ENCODE assay signal across 22 mouse cellular contexts in genomic region chr8:88588205-88588889, GRCm38 (mm10). TPM values are rescaled to one million over a fixed set of nuclear protein-coding genes. Genes with fewer than 3 reads are reported as not detected.
DNase-seq lines count a peak whose midpoint lies in the region; ATAC-seq and TF ChIP-seq lines count a peak whose summit lies in the region.
"Had no signal": no experiment of that assay in that cellular context is flagged by ENCODE, and none has a peak within 500 bp of the region (broad histone marks: within the 10 kb centered on the region; RNA-seq: fewer than 3 reads in every experiment).

No protein-coding gene starts in this region.

- H3K4me1 ChIP-seq in kidney, embryonic 15.5 days: peaks cover 24% of the 10 kb centered on the region
- H3K4me1 ChIP-seq in kidney, adult 2 months (ENCODE audit: control insufficient read depth, insufficient read depth, low read length): no peaks in the 10 kb centered on the region
- H3K4me1 ChIP-seq in kidney, postnatal 0 days (replicated peaks; ENCODE audit: insufficient read depth, low read length): no peaks in the 10 kb centered on the region
- H3K4me1 ChIP-seq: embryonic facial prominence, embryonic 13.5 days; embryonic facial prominence, embryonic 15.5 days; forebrain, embryonic 10.5 days; forebrain, embryonic 12.5 days had no signal

- H3K4me2 ChIP-seq in kidney, embryonic 15.5 days: no peak overlapping the region
- H3K4me2 ChIP-seq in kidney, postnatal 0 days (ENCODE audit: low read length): 0 out of 2 replicates have a peak overlapping the region, but pooled peaks have one; percentile 5
- H3K4me2 ChIP-seq: embryonic facial prominence, embryonic 13.5 days; embryonic facial prominence, embryonic 15.5 days; forebrain, embryonic 12.5 days had no signal

- H3K27ac ChIP-seq in kidney, embryonic 15.5 days: peak overlapping the region; percentile 66
- H3K27ac ChIP-seq in kidney, adult 2 months (ENCODE audit: insufficient read depth, low read depth, low read length): no peak overlapping the region
- peak overlapping the region; percentile 76 for H3K27ac ChIP-seq in kidney, postnatal 0 days
- H3K27ac ChIP-seq: embryonic facial prominence, embryonic 13.5 days; embryonic facial prominence, embryonic 15.5 days; forebrain, embryonic 12.5 days had no signal

- TF ChIP-seq POLR2A in kidney, adult 2 months (IDR thresholded peaks at IDR 0.05; ENCODE audit: low read depth, low read length): no peak

- ATAC-seq in kidney, embryonic 15.5 days (replicated peaks; ENCODE audit: low FRiP score): peak; percentile 68
- ATAC-seq in kidney, postnatal 0 days (replicated peaks; ENCODE audit: low FRiP score, low read depth): peak; percentile 75
- ATAC-seq in megakaryocyte, adult 5-6 weeks (ENCODE audit: poor library complexity, severe bottlenecking): no peak
- ATAC-seq: forebrain, embryonic 14.5 days; forebrain, embryonic 16.5 days had no signal

- no peak overlapping the region for H3K4me3 ChIP-seq in kidney, embryonic 15.5 days (replicated peaks)
- no peak overlapping the region for H3K4me3 ChIP-seq in kidney, adult 2 months (ENCODE audit: insufficient read depth, low read depth, low read length)
- no peak overlapping the region for H3K4me3 ChIP-seq in kidney, postnatal 0 days (replicated peaks; ENCODE audit: low read depth, low read length)
- H3K4me3 ChIP-seq: embryonic facial prominence, embryonic 13.5 days; embryonic facial prominence, embryonic 15.5 days; erythroblast, embryonic 14.5 days; forebrain, embryonic 10.5 days; forebrain, embryonic 12.5 days had no signal

- no peaks in the 10 kb centered on the region for H3K27me3 ChIP-seq in kidney, embryonic 15.5 days
- no peaks in the 10 kb centered on the region for H3K27me3 ChIP-seq in kidney, adult 2 months (replicated peaks; ENCODE audit: control insufficient read depth, insufficient read depth, low read length)
- no peaks in the 10 kb centered on the region for H3K27me3 ChIP-seq in kidney, postnatal 0 days (ENCODE audit: insufficient read depth, low read length)
- H3K27me3 ChIP-seq: embryonic facial prominence, embryonic 13.5 days; embryonic facial prominence, embryonic 15.5 days; forebrain, embryonic 12.5 days had no signal

- whole genome bisulfite sequencing in kidney, embryonic 15.5 days: 82% methylated on average over 8 of the region's 8 CpGs
- WGBS in kidney, adult 2 months: 63% methylated on average over 8 of the region's 8 CpGs
- WGBS in kidney, postnatal 0 days: 71% methylated on average over 8 of the region's 8 CpGs

- H3K9me3 ChIP-seq in kidney, embryonic 15.5 days (replicated peaks): no peaks in the 10 kb centered on the region
- no peaks in the 10 kb centered on the region for H3K9me3 ChIP-seq in kidney, postnatal 0 days (replicated peaks; ENCODE audit: low read length)
- H3K9me3 ChIP-seq: embryonic facial prominence, embryonic 13.5 days; embryonic facial prominence, embryonic 15.5 days; forebrain, embryonic 10.5 days; forebrain, embryonic 12.5 days had no signal

- TF ChIP-seq CTCF in kidney, adult 2 months (conservative IDR thresholded peaks at IDR 0.05; ENCODE audit: insufficient read depth, insufficient read length, low read depth, low read length): no peak
- TF ChIP-seq CTCF in kidney, postnatal 0 days (IDR thresholded peaks at IDR 0.05; ENCODE audit: low read depth): no peak

- H3K9ac ChIP-seq in kidney, embryonic 15.5 days: no peak overlapping the region
- no peak overlapping the region for H3K9ac ChIP-seq in kidney, postnatal 0 days (ENCODE audit: low read depth, low read length)
- H3K9ac ChIP-seq: embryonic facial prominence, embryonic 13.5 days; embryonic facial prominence, embryonic 15.5 days; forebrain, embryonic 12.5 days had no signal

- DNase-seq in kidney, adult 2 months: no peak
- no peak for DNase-seq in kidney, postnatal 0 days (ENCODE audit: low spot score)
- no peak for DNase-seq in kidney, postnatal 14 days
- DNase-seq: adrenal gland, adult 2 months; adrenal gland, postnatal 10 days; adrenal gland, postnatal 25 days; cerebellum, adult 11 months; cerebellum, adult 18-20 months; cerebellum, adult 8-10 months; cerebellum, adult 9-11 months; cerebellum, postnatal 14 days; cerebellum, postnatal 36 days; embryo, embryonic 11 days had no signal

- peaks cover 79% of the 10 kb centered on the region for H3K36me3 ChIP-seq in kidney, embryonic 15.5 days
- H3K36me3 ChIP-seq in kidney, adult 2 months (ENCODE audit: control insufficient read depth, insufficient read depth, low read length): no peaks in the 10 kb centered on the region
- H3K36me3 ChIP-seq in kidney, postnatal 0 days (ENCODE audit: insufficient read depth, low read length): 0 out of 2 replicates have a peak, but pooled peaks cover 13% of the 10 kb centered on the region

RNA-seq across cellular contexts. Expression of gene Snx20, which starts 47.6 kb away (rescaled TPM):
- polyA plus RNA-seq in kidney, embryonic 15.5 days (2015; fragmentation: Nextera tagmentation; extraction: Ambion mirVana): 1.7 and 2.3 TPM in 2 replicates
- polyA plus RNA-seq in kidney, adult 2 months (2012; rRNA removed): 1.8 and 2.0 TPM in 2 replicates
- 2.9 and 3.0 TPM in 2 replicates for polyA plus RNA-seq in kidney, postnatal 0 days (2015; fragmentation: Nextera tagmentation; extraction: Ambion mirVana)
- total RNA-seq in megakaryocyte, adult 5-6 weeks (2015): 60.5 and 64.6 TPM in 2 replicates
- total RNA-seq in megakaryocyte, adult 5-6 weeks (2017): 71.3 and 73.0 TPM in 2 replicates

RNA-seq across cellular contexts. Expression of gene Nod2, which starts 58.8 kb away (rescaled TPM):
- polyA plus RNA-seq in kidney, embryonic 15.5 days (2015; fragmentation: Nextera tagmentation; extraction: Ambion mirVana): 0.24 and 0.34 TPM in 2 replicates
- 1.4 and 1.7 TPM in 2 replicates for polyA plus RNA-seq in kidney, adult 2 months (2012; rRNA removed)
- 0.32 and 0.38 TPM in 2 replicates for polyA plus RNA-seq in kidney, postnatal 0 days (2015; fragmentation: Nextera tagmentation; extraction: Ambion mirVana)
- total RNA-seq in megakaryocyte, adult 5-6 weeks (2015): 3.8 and 4.0 TPM in 2 replicates
- total RNA-seq in megakaryocyte, adult 5-6 weeks (2017): 2.5 and 4.0 TPM in 2 replicates
- polyA plus RNA-seq: erythroblast, embryonic 14.5 days had no signal
